Mouse (Mus musculus): ENCODE results near the gene Col4a4.

The Col4a4 gene

GRCm38 (mm10) chr1:82577339-82577738 lies 9.3 kb downstream of the Col4a4 start:
- DNase-seq: no peak

- DNase-seq: no peak
These were observed 10.5 kb downstream of the Col4a4 start for GRCm38 (mm10) chr1:82576182-82576581.

- no peak for DNase-seq
These were observed 11.0 kb downstream of the Col4a4 start for GRCm38 (mm10) chr1:82575681-82576080.

GRCm38 (mm10) chr1:82571758-82572157 lies 14.9 kb downstream of the Col4a4 start:
- DNase-seq: peak; percentile 53 to 58

- no peak for DNase-seq
These were observed 17.2 kb downstream of the Col4a4 start for GRCm38 (mm10) chr1:82569405-82569804.

GRCm38 (mm10) chr1:82560223-82560622 lies 26.4 kb downstream of the Col4a4 start:
- DNase-seq: no peak

- DNase-seq: peak in 1 of 2 experiments; percentile 31
These were observed 31.8 kb downstream of the Col4a4 start for GRCm38 (mm10) chr1:82554889-82555288.

- DNase-seq: peak; percentile 43 to 58
These were observed 32.2 kb downstream of the Col4a4 start for GRCm38 (mm10) chr1:82554443-82554850.

- DNase-seq: peak; percentile 41 to 55
These were observed 41.3 kb downstream of the Col4a4 start for GRCm38 (mm10) chr1:82545199-82545960.

GRCm38 (mm10) chr1:82544419-82545185 lies 42.0 kb downstream of the Col4a4 start:
- peak in 1 of 2 experiments; percentile 18 for DNase-seq

- DNase-seq: no peak
These were observed 42.7 kb downstream of the Col4a4 start for GRCm38 (mm10) chr1:82543934-82544333.

- DNase-seq: no peak
These were observed 46.6 kb downstream of the Col4a4 start for GRCm38 (mm10) chr1:82540056-82540455.

GRCm38 (mm10) chr1:82537848-82538247 lies 48.8 kb downstream of the Col4a4 start:
- no peak for DNase-seq

- DNase-seq: no peak
These were observed 50.0 kb downstream of the Col4a4 start for GRCm38 (mm10) chr1:82536515-82537174.

- no peak for DNase-seq
These were observed 58.7 kb downstream of the Col4a4 start for GRCm38 (mm10) chr1:82527931-82528330.

GRCm38 (mm10) chr1:82491954-82492353 lies 94.7 kb downstream of the Col4a4 start:
- DNase-seq: no peak

- DNase-seq: no peak
These were observed 100.3 kb downstream of the Col4a4 start for GRCm38 (mm10) chr1:82486371-82486770.

- no peak for DNase-seq
These were observed 104.3 kb downstream of the Col4a4 start for GRCm38 (mm10) chr1:82482371-82482770.

- no peak for DNase-seq
These were observed 106.8 kb downstream of the Col4a4 start for GRCm38 (mm10) chr1:82479696-82480487.

- DNase-seq: peak; percentile 48 to 63
These were observed 109.9 kb downstream of the Col4a4 start for GRCm38 (mm10) chr1:82476746-82477145.

GRCm38 (mm10) chr1:82476256-82476655 lies 110.4 kb downstream of the Col4a4 start:
- DNase-seq: peak; percentile 39

GRCm38 (mm10) chr1:82475821-82476220 lies 110.8 kb downstream of the Col4a4 start:
- no peak for DNase-seq

GRCm38 (mm10) chr1:82475254-82475653 lies 111.4 kb downstream of the Col4a4 start:
- no peak for DNase-seq
